Mouse (Mus musculus): ENCODE results near the gene Pxdc1. TPM values are rescaled to one million over a fixed set of nuclear protein-coding genes. Genes with fewer than 3 reads are reported as not detected.

Gene Pxdc1
- total RNA-seq (2014; fragmentation: Nextera tagmentation): not detected in 2 replicates
- total RNA-seq (2017): 0.11 TPM in 1 of 2 replicates, not detected in the other
- polyA plus RNA-seq (2012): not detected in 2 replicates

DNA sequence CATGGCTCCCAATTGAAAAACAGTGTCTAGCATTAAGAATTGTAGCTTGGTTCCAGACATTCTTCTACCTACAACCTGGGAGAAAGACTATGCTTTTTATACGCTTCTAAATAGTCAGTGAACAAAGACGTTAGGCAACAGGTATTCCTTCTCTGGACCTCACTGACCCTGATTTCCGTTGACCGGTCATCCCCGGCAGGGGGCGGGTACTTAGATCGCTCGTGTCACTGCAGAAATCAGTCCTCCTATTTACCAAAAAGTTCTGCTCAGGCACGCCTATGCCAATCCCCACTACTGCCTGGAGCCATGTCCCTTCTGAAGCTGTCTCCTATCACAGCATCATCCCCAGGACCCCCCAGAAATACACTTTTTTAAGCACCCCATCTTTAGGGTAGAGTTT lies at the start of gene Pxdc1:
Gene Pxdc1, minus strand, starts transcription at position 96 of the 400 bp plus-strand sequence.
- Histone ChIP-seq H3K27me3 (ENCODE audit: insufficient read depth, low read length) (peaks cover 11% of the 10 kb centered on the region; the same call in 1 of the 2 replicates), H3K9me3 (replicated peaks) (peaks cover 19% of the 10 kb centered on the region)
- ATAC-seq (ENCODE audit: extremely low read depth, insufficient number of reproducible peaks, low FRiP score, poor library complexity, severe bottlenecking): no peak

DNA sequence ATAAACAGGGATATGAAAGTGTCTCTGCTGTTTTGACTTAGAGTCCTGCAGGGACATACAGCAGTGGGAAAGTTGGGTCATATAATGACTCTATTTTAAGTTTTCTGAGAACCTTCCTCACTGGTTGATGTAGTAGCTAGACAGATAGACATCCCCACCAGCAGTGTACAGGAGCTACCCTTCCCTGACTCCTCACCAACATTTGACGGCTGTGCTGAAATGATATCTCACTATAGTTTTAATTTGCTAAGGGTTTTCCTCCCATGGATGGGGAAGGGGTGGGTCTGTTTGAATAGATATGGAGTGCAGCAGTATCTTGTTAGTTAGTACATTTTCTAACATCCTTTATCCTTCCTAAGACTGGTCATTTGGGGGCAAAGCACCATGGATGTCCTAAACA lies 47.3 kb upstream of the Pxdc1 start:
- Histone ChIP-seq H3K36me3 (replicated peaks) (no peaks in the 10 kb centered on the region), H3K27me3 (ENCODE audit: insufficient read depth, low read length) (peaks cover 3% of the 10 kb centered on the region; the same call in 1 of the 2 replicates), H3K4me3 (ENCODE audit: low read depth, low read length) (no peak overlapping the region), H3K9me3 (replicated peaks) (no peaks in the 10 kb centered on the region), H3K4me1 (ENCODE audit: insufficient read depth, low read depth, low read length) (no peaks in the 10 kb centered on the region)
- ATAC-seq (ENCODE audit: extremely low read depth, insufficient number of reproducible peaks, low FRiP score, poor library complexity, severe bottlenecking) (no peak), DNase-seq (ENCODE audit: low spot score) (no peak)
- TF ChIP-seq GATA2 (IDR thresholded peaks at IDR 0.05; ENCODE audit: borderline replicate concordance, low read depth, low read length): no peak
- TF ChIP-seq GATA1 (IDR thresholded peaks at IDR 0.05; ENCODE audit: borderline replicate concordance, low read length): no peak
- TF ChIP-seq POLR2AphosphoS5 (IDR thresholded peaks at IDR 0.05; ENCODE audit: insufficient replicate concordance, low read depth, low read length): no peak
- no peak for TF ChIP-seq CTCF (IDR thresholded peaks at IDR 0.05; ENCODE audit: low read depth, low read length)
- TF ChIP-seq TAL1 (conservative IDR thresholded peaks at IDR 0.05; ENCODE audit: low read depth, low read length): no peak

More for the DNA sequence above, at the start of gene Pxdc1:
- DNase-seq (ENCODE audit: low spot score): no peak
- TF ChIP-seq CTCF (IDR thresholded peaks at IDR 0.05; ENCODE audit: low read depth, low read length): no peak
- TF ChIP-seq GATA1 (IDR thresholded peaks at IDR 0.05; ENCODE audit: borderline replicate concordance, low read length): no peak
- no peak for TF ChIP-seq GATA2 (IDR thresholded peaks at IDR 0.05; ENCODE audit: borderline replicate concordance, low read depth, low read length)
- TF ChIP-seq TAL1 (conservative IDR thresholded peaks at IDR 0.05; ENCODE audit: low read depth, low read length): no peak
- TF ChIP-seq POLR2AphosphoS5 (IDR thresholded peaks at IDR 0.05; ENCODE audit: insufficient replicate concordance, low read depth, low read length): no peak
- Histone ChIP-seq H3K36me3 (replicated peaks) (no peaks in the 10 kb centered on the region), H3K4me3 (ENCODE audit: low read depth, low read length) (peak within 1 kb of the TSS; percentile 14; the same call in 1 of the 2 replicates), H3K4me1 (ENCODE audit: insufficient read depth, low read depth, low read length) (no peaks in the 10 kb centered on the region)

DNA sequence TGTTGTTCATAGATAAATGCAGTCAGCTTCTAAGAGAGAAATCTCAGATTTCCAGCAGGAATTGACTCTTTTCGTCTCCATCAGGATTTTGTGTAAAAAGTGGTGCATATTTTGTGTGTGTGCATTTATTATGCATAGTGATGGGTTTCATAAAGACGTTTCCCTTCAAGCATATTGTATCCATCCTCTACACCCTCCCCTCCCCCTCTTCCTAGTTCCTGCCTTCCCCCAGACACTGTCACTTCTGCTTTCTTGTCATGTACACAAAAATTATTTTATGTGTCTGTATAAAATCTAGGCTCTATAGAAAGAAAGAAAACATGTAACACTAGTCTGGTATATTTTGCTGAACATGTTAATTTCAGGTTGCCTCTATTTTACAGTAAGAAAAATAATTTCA lies 46.8 kb upstream of the Pxdc1 start:
- ATAC-seq (ENCODE audit: extremely low read depth, insufficient number of reproducible peaks, low FRiP score, poor library complexity, severe bottlenecking) (no peak), DNase-seq (ENCODE audit: low spot score) (no peak)
- Histone ChIP-seq H3K4me1 (ENCODE audit: insufficient read depth, low read depth, low read length) (no peaks in the 10 kb centered on the region), H3K4me3 (ENCODE audit: low read depth, low read length) (no peak overlapping the region), H3K36me3 (replicated peaks) (no peaks in the 10 kb centered on the region), H3K27me3 (ENCODE audit: insufficient read depth, low read length) (peaks cover 3% of the 10 kb centered on the region; the same call in 1 of the 2 replicates), H3K9me3 (replicated peaks) (no peaks in the 10 kb centered on the region)
- TF ChIP-seq GATA2 (IDR thresholded peaks at IDR 0.05; ENCODE audit: borderline replicate concordance, low read depth, low read length): no peak

DNA sequence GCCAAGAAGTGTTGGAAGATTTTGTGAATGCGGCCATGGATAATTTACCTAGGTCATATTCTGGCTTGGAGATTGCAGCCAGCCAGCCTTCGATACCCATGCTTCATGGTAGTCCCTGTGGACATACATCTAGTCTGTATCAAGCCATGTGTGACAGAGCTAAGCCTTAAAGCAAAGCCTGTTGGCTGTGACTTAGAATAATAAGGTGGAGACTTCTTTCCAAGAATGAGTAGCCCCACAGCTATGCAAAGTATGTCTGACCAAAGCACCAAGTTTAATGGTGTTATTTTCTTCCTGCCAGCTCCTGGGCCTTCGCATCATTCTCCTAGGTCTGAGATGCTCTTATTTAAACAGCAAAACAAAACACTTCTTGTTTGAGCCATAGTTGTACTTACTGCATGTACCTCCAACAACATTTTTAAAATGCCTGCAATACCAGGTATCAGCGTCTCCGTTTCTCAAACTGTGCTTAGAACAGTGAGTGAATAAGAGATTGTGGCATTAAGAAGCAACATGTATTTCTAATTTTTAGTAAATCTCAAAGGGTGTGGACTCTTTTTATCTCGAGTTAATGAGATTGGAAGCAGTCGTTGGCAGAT lies 43.5 kb upstream of the Pxdc1 start:
- Histone ChIP-seq H3K9me3 (replicated peaks) (no peaks in the 10 kb centered on the region), H3K4me3 (ENCODE audit: low read depth, low read length) (no peak overlapping the region), H3K27me3 (ENCODE audit: insufficient read depth, low read length) (peaks cover 10% of the 10 kb centered on the region; the same call in 1 of the 2 replicates), H3K36me3 (replicated peaks) (no peaks in the 10 kb centered on the region), H3K4me1 (ENCODE audit: insufficient read depth, low read depth, low read length) (no peaks in the 10 kb centered on the region)
- no peak for ATAC-seq (ENCODE audit: extremely low read depth, insufficient number of reproducible peaks, low FRiP score, poor library complexity, severe bottlenecking)
- DNase-seq (ENCODE audit: low spot score): no peak
- no peak for TF ChIP-seq GATA1 (IDR thresholded peaks at IDR 0.05; ENCODE audit: borderline replicate concordance, low read length)
- no peak for TF ChIP-seq CTCF (IDR thresholded peaks at IDR 0.05; ENCODE audit: low read depth, low read length)
- no peak for TF ChIP-seq GATA2 (IDR thresholded peaks at IDR 0.05; ENCODE audit: borderline replicate concordance, low read depth, low read length)
- no peak for TF ChIP-seq TAL1 (conservative IDR thresholded peaks at IDR 0.05; ENCODE audit: low read depth, low read length)
- no peak for TF ChIP-seq POLR2AphosphoS5 (IDR thresholded peaks at IDR 0.05; ENCODE audit: insufficient replicate concordance, low read depth, low read length)

DNA sequence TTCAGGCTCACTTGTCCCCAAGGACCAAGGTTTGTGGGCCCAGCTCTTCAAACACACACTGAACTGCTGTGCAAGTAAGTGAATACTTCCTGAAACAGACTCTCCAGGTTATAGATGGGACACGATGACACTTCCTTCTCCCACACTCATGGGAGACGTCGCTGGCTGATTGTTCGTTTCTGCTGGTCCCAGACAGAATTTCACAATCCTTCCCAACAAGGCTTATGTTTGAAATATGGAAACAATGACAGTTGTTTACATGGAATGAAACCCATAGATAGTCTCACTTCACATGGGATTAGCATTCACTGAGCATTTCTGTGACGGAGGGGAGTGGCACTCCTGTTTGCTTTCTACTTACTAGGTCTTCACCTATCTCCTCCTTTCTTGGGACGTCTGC lies 39.8 kb upstream of the Pxdc1 start:
- TF ChIP-seq POLR2AphosphoS5 (IDR thresholded peaks at IDR 0.05; ENCODE audit: insufficient replicate concordance, low read depth, low read length): no peak
- no peak for TF ChIP-seq CTCF (IDR thresholded peaks at IDR 0.05; ENCODE audit: low read depth, low read length)
- TF ChIP-seq GATA1 (IDR thresholded peaks at IDR 0.05; ENCODE audit: borderline replicate concordance, low read length): no peak
- no peak for TF ChIP-seq TAL1 (conservative IDR thresholded peaks at IDR 0.05; ENCODE audit: low read depth, low read length)
- no peak for TF ChIP-seq GATA2 (IDR thresholded peaks at IDR 0.05; ENCODE audit: borderline replicate concordance, low read depth, low read length)
- Histone ChIP-seq H3K36me3 (replicated peaks) (no peaks in the 10 kb centered on the region), H3K9me3 (replicated peaks) (no peaks in the 10 kb centered on the region), H3K27me3 (ENCODE audit: insufficient read depth, low read length) (peaks cover 16% of the 10 kb centered on the region; the same call in 1 of the 2 replicates), H3K4me1 (ENCODE audit: insufficient read depth, low read depth, low read length) (no peaks in the 10 kb centered on the region), H3K4me3 (ENCODE audit: low read depth, low read length) (no peak overlapping the region)
- no peak for DNase-seq (ENCODE audit: low spot score)
- no peak for ATAC-seq (ENCODE audit: extremely low read depth, insufficient number of reproducible peaks, low FRiP score, poor library complexity, severe bottlenecking)

DNA sequence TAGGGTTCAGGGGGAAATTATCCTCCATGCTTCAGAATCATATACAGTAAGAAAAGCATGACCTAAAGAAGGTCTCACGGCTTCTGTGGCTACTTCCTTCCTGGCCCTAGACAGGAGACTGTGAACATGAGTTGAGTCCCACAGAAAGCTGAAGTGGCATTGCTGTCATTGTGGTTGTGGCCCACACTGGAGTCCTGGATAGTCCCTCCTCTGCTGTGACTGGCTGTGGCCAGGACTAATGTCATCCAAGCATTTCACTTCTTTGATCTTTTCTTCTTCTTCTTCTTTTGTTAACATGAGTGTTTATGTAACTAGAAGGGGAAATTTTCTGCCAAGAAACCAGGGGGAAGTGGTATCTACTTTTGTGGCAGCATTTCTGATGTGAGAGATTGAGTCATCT lies 37.8 kb upstream of the Pxdc1 start:
- TF ChIP-seq CTCF (IDR thresholded peaks at IDR 0.05; ENCODE audit: low read depth, low read length): no peak
- no peak for TF ChIP-seq POLR2AphosphoS5 (IDR thresholded peaks at IDR 0.05; ENCODE audit: insufficient replicate concordance, low read depth, low read length)
- no peak for TF ChIP-seq GATA2 (IDR thresholded peaks at IDR 0.05; ENCODE audit: borderline replicate concordance, low read depth, low read length)
- no peak for TF ChIP-seq TAL1 (conservative IDR thresholded peaks at IDR 0.05; ENCODE audit: low read depth, low read length)
- no peak for TF ChIP-seq GATA1 (IDR thresholded peaks at IDR 0.05; ENCODE audit: borderline replicate concordance, low read length)
- H3K9me3 ChIP-seq (replicated peaks): no peaks in the 10 kb centered on the region
- no peaks in the 10 kb centered on the region for H3K4me1 ChIP-seq (ENCODE audit: insufficient read depth, low read depth, low read length)
- H3K4me3 ChIP-seq (ENCODE audit: low read depth, low read length): no peak overlapping the region
- ATAC-seq (ENCODE audit: extremely low read depth, insufficient number of reproducible peaks, low FRiP score, poor library complexity, severe bottlenecking) (no peak), DNase-seq (ENCODE audit: low spot score) (no peak)
- peaks cover 17% of the 10 kb centered on the region; the same call in 1 of the 2 replicates for H3K27me3 ChIP-seq (ENCODE audit: insufficient read depth, low read length)
- no peaks in the 10 kb centered on the region for H3K36me3 ChIP-seq (replicated peaks)
